Mouse (Mus musculus) heart, embryonic 15.5 days (tissue): ENCODE data around the gene Wdr27. TPM values are rescaled to one million over a fixed set of nuclear protein-coding genes. Genes with fewer than 3 reads are reported as not detected.
"Not testable (repeated sequence)": the region's sequence is repeated elsewhere in the genome, so short reads cannot be mapped to it uniquely, and the experiment has no call there.

Experiments
- ATAC-seq: fragments of 200-750 bp; cut with Nextera tagmentation; replicated peaks from 2 replicates; pipeline ENCODE4 v1.8.0; 2017; ENCODE audit warnings: low read depth, moderate TSS enrichment; ENCODE audit not compliant: insufficient number of reproducible peaks, insufficient read depth, low FRiP score
- H3K27ac ChIP-seq: fragments of 300-500 bp; sonication (generic); 2 replicates; pipeline ENCODE4 v1.5.1; 2015; ENCODE audit warnings: mild to moderate bottlenecking, inconsistent platforms
- H3K27me3 ChIP-seq: fragments of 300-500 bp; sonication (generic); 2 replicates; pipeline ENCODE4 v1.6.1; 2015; ENCODE audit warnings: inconsistent platforms
- H3K36me3 ChIP-seq: fragments of 300-500 bp; sonication (generic); 2 replicates; pipeline ENCODE4 v1.6.1; 2015; ENCODE audit warnings: mild to moderate bottlenecking, inconsistent platforms
- H3K4me1 ChIP-seq: fragments of 300-500 bp; sonication (generic); replicated peaks from 2 replicates; pipeline ENCODE4 v1.6.1; 2015; ENCODE audit warnings: inconsistent platforms
- H3K4me2 ChIP-seq: fragments of 300-500 bp; sonication (generic); 2 replicates; pipeline ENCODE4 v1.6.1; 2015; ENCODE audit warnings: inconsistent platforms, mild to moderate bottlenecking, moderate library complexity
- H3K4me3 ChIP-seq: fragments of 300-500 bp; sonication (generic); 2 replicates; pipeline ENCODE4 v1.5.1; 2015; ENCODE audit warnings: mild to moderate bottlenecking, inconsistent platforms
- H3K9ac ChIP-seq: fragments of 300-500 bp; sonication (generic); 2 replicates; pipeline ENCODE4 v1.6.1; 2015; ENCODE audit warnings: mild to moderate bottlenecking, inconsistent platforms
- H3K9me3 ChIP-seq: fragments of 300-500 bp; sonication (generic); replicated peaks from 2 replicates; pipeline ENCODE4 v1.6.1; 2016; ENCODE audit warnings: inconsistent platforms
- WGBS: fragments of 180-500 bp; shearing (Covaris S2); methylation state at CpG from one replicate; pipeline ENCODE4 v1.1.7; 2015; ENCODE audit warnings: mixed read lengths; 5-methylcytosine and 5-hydroxymethylcytosine counted together
- polyA plus RNA-seq: library from polyadenylated mRNA; unstranded; fragments of >200 nt; fragmentation: Nextera tagmentation; extraction: Ambion mirVana; gene quantifications from 2 replicates; pipeline ENCODE4 v1.2.1, GENCODE M21; 2015

Gene Wdr27
- 2.4 and 4.7 TPM in 2 replicates for polyA plus RNA-seq

GRCm38 (mm10) chr17:14943009-14943728 lies at the start of gene Wdr27, which contains the start of gene 1600012H06Rik:
Wdr27 (minus strand) TSS chr17:14943158.
1600012H06Rik (plus strand) TSS chr17:14943184.
- peak within 1 kb of the TSS; percentile 81 for H3K27ac ChIP-seq
- no peaks in the 10 kb centered on the region for H3K9me3 ChIP-seq
- peak within 1 kb of the TSS; percentile 93 for H3K4me3 ChIP-seq
- peak within 1 kb of the TSS; percentile 95 for H3K4me2 ChIP-seq
- H3K36me3 ChIP-seq: peaks cover 15% of the 10 kb centered on the region
- H3K4me1 ChIP-seq: peaks cover 25% of the 10 kb centered on the region
- under 1% methylated on average over 54 of the region's 54 CpGs for WGBS
- peak within 1 kb of the TSS; percentile 91 for H3K9ac ChIP-seq
- no peaks in the 10 kb centered on the region for H3K27me3 ChIP-seq
- peak; percentile 98 for ATAC-seq

GRCm38 (mm10) chr17:14992522-14993138 lies 49.7 kb upstream of the Wdr27 start:
- WGBS: no CpG with 5 or more reads among the region's 98 CpGs
- H3K27ac ChIP-seq, H3K27me3 ChIP-seq, H3K9me3 ChIP-seq, H3K4me3 ChIP-seq, H3K4me2 ChIP-seq, H3K9ac ChIP-seq, H3K36me3 ChIP-seq, H3K4me1 ChIP-seq: not testable (repeated sequence)
- peak; percentile 85 for ATAC-seq

GRCm38 (mm10) chr17:14990116-14990702 lies 47.3 kb upstream of the Wdr27 start:
- not testable (repeated sequence) for H3K4me2 ChIP-seq, H3K9me3 ChIP-seq, H3K9ac ChIP-seq, H3K36me3 ChIP-seq, H3K4me1 ChIP-seq, H3K4me3 ChIP-seq, ATAC-seq, H3K27me3 ChIP-seq, H3K27ac ChIP-seq
- 78% methylated on average over 4 of the region's 5 CpGs for WGBS

DNA sequence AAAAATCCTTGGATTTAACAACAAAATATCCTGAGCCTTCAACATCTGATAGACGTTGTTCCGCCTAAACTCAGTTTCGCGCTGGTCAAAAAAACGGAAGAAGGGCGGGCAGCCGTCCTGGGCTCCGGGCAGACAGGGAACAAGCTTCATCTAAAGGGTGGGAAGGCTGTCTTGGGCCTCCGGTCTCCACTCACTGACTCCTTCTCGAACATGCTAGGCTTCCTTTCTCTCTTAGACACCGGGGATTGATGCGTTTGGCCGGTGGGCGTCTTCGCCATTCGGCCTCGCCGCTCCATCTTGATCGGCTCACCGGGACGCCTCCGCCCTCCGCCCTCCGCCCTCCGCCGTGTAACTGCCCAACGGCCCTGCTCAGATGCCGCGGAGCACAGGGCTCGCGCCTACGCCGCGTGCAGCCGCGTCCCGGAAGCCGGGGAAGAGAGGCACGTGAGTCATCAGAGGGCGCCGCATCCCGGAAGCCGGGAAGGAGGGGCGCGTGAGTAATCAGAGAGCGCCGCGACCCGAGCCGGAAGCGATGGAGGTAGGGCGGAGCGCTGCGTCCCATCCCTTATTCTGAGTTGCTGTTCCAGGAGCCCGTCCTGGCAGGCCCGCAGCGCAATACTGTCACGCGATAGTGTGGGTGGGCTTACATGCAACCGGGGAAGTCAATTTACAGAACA lies 35.5 kb upstream of the Wdr27 start, which contains the start of the genes 9030025P20Rik and Gm3417:
TSS of gene 9030025P20Rik (plus strand) at position 107 of the 677 bp plus-strand sequence.
TSS of gene Gm3417 (minus strand) at position 429 of the 677 bp plus-strand sequence.
- H3K4me1 ChIP-seq, H3K36me3 ChIP-seq, H3K4me2 ChIP-seq, H3K27me3 ChIP-seq, H3K27ac ChIP-seq, H3K9ac ChIP-seq, H3K9me3 ChIP-seq: not testable (repeated sequence)
- ATAC-seq: peak; percentile 98
- H3K4me3 ChIP-seq: 0 out of 2 replicates have a peak within 1 kb of the TSS, but pooled peaks have one; percentile 15
- WGBS: no CpG with 5 or more reads among the region's 60 CpGs

DNA sequence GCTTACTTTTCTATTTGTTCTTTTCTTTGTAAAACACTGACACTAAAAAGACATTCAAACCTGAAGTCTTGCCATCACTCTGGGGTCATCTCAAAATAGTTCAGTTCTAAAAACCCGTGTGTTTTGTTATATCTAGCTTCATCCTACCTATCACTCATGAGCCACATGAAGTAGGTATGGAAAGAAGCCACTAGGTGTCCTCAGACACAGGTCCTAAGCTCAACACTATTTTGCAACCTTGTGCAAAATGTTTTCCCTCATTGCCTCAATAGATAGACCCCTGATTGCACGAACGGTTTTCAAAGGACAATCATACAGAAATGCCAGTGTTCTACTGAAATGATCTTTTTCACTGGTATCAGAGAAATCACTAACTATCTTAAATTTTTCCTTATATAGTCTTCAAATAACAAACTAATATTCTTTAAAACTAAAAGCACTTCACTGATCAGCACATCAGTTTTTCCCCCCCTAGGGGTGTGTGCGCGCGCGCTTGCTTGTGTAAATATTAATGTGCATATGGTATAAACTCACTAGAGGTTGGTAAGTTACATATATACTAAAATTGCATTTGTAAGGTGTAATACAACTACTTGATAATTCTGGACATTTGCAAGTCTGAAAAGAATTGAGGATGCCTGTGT lies 34.9 kb upstream of the Wdr27 start:
- not testable (repeated sequence) for H3K27me3 ChIP-seq, H3K27ac ChIP-seq, H3K9me3 ChIP-seq, H3K4me2 ChIP-seq, ATAC-seq, H3K36me3 ChIP-seq, H3K9ac ChIP-seq, H3K4me1 ChIP-seq
- H3K4me3 ChIP-seq: 0 out of 2 replicates have a peak overlapping the region, but pooled peaks have one; percentile 15
- 1% methylated on average over 4 of the region's 7 CpGs for WGBS

DNA sequence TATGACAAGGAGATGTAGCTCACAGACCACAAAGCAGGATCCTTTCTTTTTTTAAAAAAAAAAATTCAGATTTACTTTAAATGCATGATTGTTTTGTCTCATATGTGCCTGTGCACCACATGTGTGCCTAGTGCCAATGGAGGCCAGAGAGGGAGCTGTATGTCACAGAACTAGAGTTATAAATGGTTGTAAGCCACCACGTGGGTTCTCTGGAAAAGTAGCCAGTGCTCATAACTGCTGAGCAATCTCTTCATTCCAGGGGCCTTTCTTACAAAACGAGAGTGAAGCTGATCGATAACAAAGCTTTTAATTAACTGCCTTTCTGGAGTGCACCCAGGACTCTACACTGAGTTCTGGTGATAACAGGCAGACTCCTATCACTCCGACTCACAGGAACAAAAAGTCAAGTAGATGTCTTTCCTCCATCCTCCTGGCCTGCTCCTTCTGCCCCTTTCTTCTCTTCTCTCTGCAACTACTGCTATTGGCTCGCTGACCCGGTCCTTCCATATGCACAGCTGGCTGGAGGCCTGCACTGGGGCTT lies 25.5 kb upstream of the Wdr27 start:
- not testable (repeated sequence) for H3K27ac ChIP-seq, H3K4me1 ChIP-seq, H3K27me3 ChIP-seq, H3K36me3 ChIP-seq, ATAC-seq, H3K9me3 ChIP-seq, H3K4me3 ChIP-seq, H3K9ac ChIP-seq, H3K4me2 ChIP-seq
- WGBS: no CpG with 5 or more reads among the region's 6 CpGs

GRCm38 (mm10) chr17:14961557-14962154 lies 18.7 kb upstream of the Wdr27 start:
- not testable (repeated sequence) for H3K36me3 ChIP-seq
- ATAC-seq: peak; percentile 86

DNA sequence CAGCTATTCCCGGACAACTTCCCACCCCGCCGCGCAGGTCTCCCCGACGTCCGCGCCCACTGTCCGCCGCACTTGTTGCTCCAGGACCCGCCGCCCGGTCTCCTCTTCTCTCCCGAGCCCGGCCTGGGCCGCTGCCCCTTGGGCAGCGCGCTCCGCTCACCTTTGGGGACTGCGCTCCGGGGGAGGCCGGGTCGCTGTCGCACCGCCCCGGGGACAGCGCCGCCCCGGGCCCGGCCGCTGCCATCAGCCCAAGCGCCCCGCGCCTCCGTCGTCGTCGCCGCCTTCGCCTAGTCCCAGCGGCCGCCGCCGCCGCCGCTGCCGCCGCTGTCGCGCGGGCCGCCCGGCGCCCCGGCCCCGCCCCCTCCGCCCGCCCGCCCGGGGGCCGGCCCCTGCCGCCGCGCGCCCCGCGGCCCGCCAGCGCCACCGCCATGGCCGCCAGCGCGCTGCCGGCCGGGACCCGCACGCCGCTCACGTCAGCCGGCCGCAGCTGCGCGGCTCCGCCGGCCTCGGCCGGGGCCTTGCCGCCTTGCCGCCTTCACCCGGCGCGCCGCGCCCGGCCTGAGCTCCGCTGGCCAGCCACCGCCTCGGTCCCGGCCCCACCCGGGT lies 18.1 kb upstream of the Wdr27 start, which contains the start of gene Phf10:
TSS of gene Phf10 (minus strand) at position 323 of the 606 bp plus-strand sequence.
- H3K9me3 ChIP-seq: not testable (repeated sequence)

More at GRCm38 (mm10) chr17:14961557-14962154, 18.7 kb upstream of the Wdr27 start:
- not testable (repeated sequence) for H3K27me3 ChIP-seq, H3K9ac ChIP-seq, H3K27ac ChIP-seq, H3K4me1 ChIP-seq, H3K4me2 ChIP-seq, H3K4me3 ChIP-seq, H3K9me3 ChIP-seq
- no CpG with 5 or more reads among the region's 44 CpGs for WGBS

GRCm38 (mm10) chr17:14960520-14960919 lies 17.6 kb upstream of the Wdr27 start:
- Histone ChIP-seq H3K4me2 (peak overlapping the region; percentile 90), H3K27ac (peak overlapping the region; percentile 81), H3K36me3 (0 out of 2 replicates have a peak, but pooled peaks cover 3% of the 10 kb centered on the region), H3K9ac (peak overlapping the region; percentile 79), H3K4me1 (peaks cover 7% of the 10 kb centered on the region), H3K27me3 (no peaks in the 10 kb centered on the region), H3K4me3 (peak overlapping the region; percentile 75), H3K9me3 (no peaks in the 10 kb centered on the region)
- 0% methylated on average over 21 of the region's 23 CpGs for WGBS
- peak; percentile 6; the same call in 1 of the 2 replicates for ATAC-seq

More for the DNA sequence above, 18.1 kb upstream of the Wdr27 start, which contains the start of gene Phf10:
- peak within 1 kb of the TSS; percentile 75 for H3K4me3 ChIP-seq
- peak within 1 kb of the TSS; percentile 90 for H3K4me2 ChIP-seq
- H3K27me3 ChIP-seq, H3K4me1 ChIP-seq, H3K36me3 ChIP-seq: not testable (repeated sequence)
- ATAC-seq: peak; percentile 88
- peak within 1 kb of the TSS; percentile 81 for H3K27ac ChIP-seq
- peak within 1 kb of the TSS; percentile 79 for H3K9ac ChIP-seq
- under 1% methylated on average over 37 of the region's 100 CpGs for WGBS

GRCm38 (mm10) chr17:14959979-14960378 lies 17.0 kb upstream of the Wdr27 start:
- Histone ChIP-seq H3K4me3 (peak overlapping the region; percentile 36), H3K27ac (no peak overlapping the region), H3K9ac (peak overlapping the region; percentile 38; the same call in 1 of the 2 replicates), H3K27me3 (no peaks in the 10 kb centered on the region), H3K36me3 (peaks cover 4% of the 10 kb centered on the region; the same call in 1 of the 2 replicates), H3K4me1 (peaks cover 7% of the 10 kb centered on the region), H3K4me2 (peak overlapping the region; percentile 90), H3K9me3 (no peaks in the 10 kb centered on the region)
- 26% methylated on average over 3 of the region's 3 CpGs for WGBS
- ATAC-seq: no peak
